Mouse (Mus musculus) adrenal gland, adult 8-10 months (tissue): Measurements from ENCODE around the gene Cacna1d. TPM values are rescaled to one million over a fixed set of nuclear protein-coding genes. Genes with fewer than 3 reads are reported as not detected.

Experiments used
- DNase-seq: peaks from one replicate; pipeline ENCODE4 v3.0.0; 2022
- total RNA-seq, 4 experiments: library from RNA; stranded (reverse); gene quantifications; 2 replicates each; pipeline ENCODE4 v1.2.4; 2022

The Cacna1d gene
- total RNA-seq, 4 experiments from 2014 or later = 11.9 to 40.7 (median 22.2) TPM

- no peak for DNase-seq
These were observed 413.0 kb downstream of the Cacna1d start for GRCm38 (mm10) chr14:30078115-30078808.

GRCm38 (mm10) chr14:30075268-30075887, 415.9 kb downstream of the Cacna1d start:
- DNase-seq = no peak

- no peak for DNase-seq
These were observed 422.7 kb downstream of the Cacna1d start for GRCm38 (mm10) chr14:30068566-30068965.

DNA sequence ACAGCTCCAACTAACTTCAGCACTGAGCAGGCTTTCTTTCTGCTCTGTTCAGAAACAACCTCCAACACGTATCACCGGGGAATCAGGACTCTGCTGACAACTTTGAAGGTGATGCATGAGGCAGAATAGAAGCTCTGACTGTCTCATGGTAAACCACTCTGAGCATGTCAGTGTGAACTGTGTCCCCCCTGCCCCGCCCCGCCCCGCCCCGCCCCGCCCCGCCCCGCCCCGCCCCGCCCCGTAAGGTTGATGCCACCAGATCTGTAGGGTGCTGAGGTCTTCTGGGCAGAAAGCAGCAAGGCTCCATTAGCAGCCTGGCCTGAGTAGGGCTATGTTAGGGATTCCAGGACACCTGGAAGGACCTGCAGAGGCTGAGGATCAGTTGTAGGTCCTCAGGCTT, 424.5 kb downstream of the Cacna1d start:
- DNase-seq = no peak

DNA sequence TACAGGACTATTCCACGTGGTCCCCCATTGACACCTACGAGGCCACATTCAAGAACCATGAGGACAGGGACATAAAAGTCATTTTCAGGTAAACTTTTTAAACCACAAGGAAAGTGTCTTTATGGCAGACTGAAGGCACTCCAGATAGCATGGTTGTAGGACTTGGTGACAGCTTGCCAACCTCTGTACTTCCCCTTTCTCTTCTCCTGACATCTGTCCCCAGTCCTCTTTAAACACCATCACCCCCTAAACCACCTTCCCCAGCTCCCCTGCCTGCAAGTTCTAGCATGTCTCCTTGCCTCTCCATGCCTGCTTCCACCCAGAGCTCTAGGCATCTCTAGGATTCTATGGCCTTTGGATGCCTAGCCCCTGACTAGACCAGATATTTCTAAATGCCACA, 426.4 kb downstream of the Cacna1d start:
- no peak for DNase-seq

DNA sequence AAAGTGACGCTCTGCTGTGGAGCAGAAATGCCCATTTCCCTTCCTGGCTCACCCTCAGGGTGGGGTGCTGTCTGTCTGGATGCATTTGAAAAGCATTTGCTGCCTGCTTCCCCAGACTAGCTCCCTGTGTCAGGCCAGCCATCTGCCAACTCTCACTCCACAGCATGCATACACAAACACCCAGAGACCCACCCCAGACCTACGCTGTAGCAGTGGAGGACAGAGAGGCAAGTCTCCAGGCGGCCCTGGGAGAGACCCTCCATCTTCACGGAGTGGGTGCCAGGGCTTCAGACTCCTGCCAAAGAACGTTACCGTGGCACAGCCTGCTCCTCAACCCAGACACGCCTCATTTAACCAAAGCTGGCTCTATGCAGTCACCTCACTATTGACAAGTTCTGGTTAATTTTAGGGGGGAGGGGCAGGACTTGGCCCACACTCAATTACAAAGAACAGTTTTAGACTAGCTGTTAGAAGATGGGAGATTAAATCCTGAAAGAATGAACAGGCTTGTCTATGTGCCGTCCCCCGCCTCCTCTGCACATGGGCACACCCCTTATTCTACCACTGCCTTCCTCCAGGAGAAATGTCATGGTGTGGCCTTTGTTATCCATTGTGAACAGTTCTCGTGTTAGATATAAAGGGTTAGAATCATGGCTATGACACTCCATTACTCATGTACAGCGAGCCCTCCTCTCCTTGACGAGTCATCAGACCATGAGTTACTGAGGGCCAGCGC, 435.1 kb downstream of the Cacna1d start:
- no peak for DNase-seq

DNA sequence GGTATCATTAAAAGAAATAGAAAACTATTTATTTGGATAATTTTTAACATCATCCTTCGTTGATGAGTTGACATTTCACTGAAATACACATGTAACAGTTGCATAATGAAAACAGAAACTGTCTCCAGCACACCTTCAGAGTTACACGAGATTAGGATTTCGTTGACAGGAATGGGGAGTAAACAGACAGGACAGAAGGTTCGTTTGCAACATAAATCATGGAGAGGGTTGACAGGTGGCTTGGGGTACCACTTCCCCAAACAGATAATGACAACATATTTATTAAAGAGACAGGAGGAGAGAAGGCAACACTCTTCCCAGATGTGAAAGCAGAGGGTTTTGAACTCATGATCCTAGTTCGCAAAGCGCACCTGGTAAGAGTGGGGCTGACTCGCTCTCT, 436.3 kb downstream of the Cacna1d start:
- no peak for DNase-seq

- no peak for DNase-seq
These were observed 441.0 kb downstream of the Cacna1d start for GRCm38 (mm10) chr14:30050280-30050679.

DNA sequence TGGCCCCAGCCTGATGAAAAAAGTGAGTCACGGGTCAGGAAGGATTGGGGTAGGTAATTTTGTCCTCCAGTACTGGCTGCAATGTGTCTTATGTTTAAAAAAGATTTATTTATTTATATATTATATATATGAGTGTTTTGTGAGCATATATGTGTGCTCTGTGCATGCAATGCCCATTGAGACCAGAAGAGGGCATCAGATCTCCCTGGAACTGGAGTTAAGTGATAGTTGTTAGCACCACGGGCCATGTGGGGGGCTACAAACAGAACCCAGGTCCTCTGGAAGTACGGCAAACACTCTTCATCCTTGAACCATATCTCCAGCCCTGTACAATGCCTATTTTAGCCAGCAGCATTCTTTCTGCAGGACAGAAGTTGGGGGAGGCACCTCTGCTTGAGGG, 443.2 kb downstream of the Cacna1d start:
- no peak for DNase-seq

- DNase-seq = no peak
These were observed 444.3 kb downstream of the Cacna1d start for GRCm38 (mm10) chr14:30046976-30047375.

DNA sequence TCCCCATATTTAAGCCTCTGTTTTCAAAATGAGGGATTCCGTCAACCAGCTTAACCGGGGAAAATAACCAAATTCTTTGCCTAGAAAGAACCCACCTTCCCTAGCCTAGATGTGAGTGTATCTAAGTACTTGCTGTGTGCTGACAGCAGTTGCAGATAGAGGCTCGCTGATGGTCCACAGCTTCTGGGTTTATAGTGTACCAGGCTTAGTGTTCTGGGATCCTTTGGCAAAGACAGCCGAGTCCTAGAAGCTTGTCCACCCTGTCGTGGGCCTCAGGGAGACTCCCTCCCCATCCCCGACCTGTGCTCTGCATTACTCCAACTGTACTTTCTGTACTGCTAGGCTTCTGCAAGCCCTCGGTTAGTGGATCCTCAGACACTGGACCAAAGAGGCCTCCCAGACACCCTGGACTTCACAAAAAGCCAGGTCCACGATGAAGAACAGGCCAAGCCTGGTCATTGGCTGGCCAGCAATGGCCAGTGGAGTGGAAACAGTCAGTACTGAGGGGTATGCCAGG, 445.5 kb downstream of the Cacna1d start:
- DNase-seq = no peak

GRCm38 (mm10) chr14:30045239-30045638, 446.0 kb downstream of the Cacna1d start:
- no peak for DNase-seq

DNA sequence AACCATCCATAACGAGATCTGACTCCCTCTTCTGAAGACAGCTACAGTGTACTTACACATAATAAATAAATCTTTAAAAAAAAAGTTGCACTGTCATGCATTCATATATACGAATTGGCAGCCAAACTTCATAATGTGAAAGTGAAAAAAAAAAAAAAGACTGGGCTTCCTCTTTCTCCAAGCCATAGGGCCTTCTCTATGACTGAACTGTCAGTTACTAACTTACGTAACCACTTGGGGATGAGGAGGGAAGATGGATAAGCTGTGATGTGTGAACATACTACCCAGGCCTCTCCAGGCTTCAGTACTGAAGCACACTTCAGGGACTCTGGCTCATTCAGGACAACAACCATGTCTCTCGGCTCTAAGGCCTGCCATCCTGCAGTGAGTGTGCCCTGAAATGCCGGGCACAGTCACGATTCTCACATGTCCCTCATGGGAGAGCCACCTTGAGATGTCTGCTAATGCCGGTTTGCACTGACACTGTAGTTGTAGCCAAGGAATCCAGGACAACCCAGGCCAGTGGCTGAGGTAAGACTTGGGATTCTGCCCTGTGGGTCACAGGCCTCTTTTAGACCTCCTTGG, 447.8 kb downstream of the Cacna1d start:
- DNase-seq = no peak

DNA sequence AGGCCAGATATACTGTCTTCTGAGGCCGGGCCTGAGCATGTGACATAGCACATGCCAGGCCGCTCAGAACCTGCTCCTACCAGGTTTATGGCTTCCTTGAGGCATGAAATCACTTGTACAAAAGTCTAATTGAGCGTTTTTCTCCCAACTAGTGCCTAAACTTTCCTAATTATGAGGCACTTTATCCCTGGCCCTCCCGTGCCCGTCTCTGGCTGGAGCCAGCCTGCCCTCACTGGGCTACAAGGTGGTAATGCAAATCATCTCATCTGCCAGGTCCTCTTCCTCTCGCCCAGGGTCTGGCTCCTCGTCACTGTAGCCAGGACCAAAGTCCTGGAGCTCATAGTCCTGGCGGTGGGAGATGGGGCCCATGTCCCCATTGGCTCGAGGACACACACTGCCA, 449.4 kb downstream of the Cacna1d start:
- no peak for DNase-seq

DNA sequence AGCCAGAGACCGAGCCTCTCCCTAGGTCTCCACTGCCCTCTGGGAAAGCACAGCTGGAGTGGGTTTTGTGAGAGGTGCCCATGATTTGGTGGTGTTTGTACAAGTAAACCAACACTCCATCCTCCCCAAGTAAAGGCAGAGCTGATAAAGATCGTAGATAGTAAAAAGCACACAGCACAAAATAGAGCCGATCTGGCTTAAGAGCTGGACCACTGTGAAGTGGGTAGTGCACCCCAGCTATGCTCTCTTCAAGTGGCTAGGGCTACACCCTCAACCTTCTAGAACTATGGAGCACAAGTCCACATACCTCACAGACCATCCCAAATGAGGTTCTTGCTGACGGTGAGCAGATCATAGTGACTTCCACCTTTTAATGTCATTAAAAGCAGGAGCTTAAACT, 451.8 kb downstream of the Cacna1d start:
- DNase-seq = no peak

- no peak for DNase-seq
These were observed 452.8 kb downstream of the Cacna1d start for GRCm38 (mm10) chr14:30038431-30038830.

DNA sequence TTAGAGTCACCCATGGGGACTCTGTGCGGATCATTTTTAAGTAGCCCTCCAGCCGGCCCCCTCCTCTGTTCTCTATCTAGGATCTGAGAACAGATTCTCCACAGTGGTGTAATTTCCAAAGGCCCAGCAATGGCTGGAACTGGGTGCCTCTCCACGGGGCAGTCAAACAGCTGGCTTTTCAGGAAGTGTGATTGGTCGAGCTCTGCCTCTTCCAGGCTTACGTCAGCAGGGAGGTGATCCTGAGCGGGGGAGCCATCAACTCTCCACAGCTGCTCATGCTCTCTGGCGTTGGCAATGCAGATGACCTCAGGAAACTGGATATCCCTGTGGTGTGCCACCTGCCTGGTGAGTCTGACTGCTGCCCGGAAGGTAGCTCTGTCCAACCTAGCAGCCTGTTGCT, 457.9 kb downstream of the Cacna1d start:
- no peak for DNase-seq

- no peak for DNase-seq
These were observed 463.9 kb downstream of the Cacna1d start for GRCm38 (mm10) chr14:30027378-30027777.

GRCm38 (mm10) chr14:30024387-30024786, 466.9 kb downstream of the Cacna1d start:
- DNase-seq = no peak

DNA sequence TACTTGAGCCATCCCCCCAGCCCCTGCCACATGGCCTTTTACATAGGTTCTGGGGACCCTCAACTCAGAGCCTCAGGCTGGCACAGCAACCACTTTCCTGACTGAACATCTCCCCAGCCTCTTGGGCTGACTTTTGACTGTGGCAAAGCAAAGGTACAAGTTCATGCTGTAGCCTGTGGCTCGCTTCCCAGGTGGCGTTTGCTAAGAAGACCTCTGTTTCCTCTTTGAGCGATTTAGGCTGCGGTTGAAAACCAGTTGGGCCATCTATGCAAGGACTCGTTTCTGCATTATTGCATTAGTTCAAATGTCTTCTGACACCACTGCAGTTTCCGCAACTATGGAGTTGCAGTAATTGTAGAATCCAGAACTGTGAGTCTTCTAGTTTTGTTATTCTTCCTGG, 468.8 kb downstream of the Cacna1d start:
- no peak for DNase-seq

DNA sequence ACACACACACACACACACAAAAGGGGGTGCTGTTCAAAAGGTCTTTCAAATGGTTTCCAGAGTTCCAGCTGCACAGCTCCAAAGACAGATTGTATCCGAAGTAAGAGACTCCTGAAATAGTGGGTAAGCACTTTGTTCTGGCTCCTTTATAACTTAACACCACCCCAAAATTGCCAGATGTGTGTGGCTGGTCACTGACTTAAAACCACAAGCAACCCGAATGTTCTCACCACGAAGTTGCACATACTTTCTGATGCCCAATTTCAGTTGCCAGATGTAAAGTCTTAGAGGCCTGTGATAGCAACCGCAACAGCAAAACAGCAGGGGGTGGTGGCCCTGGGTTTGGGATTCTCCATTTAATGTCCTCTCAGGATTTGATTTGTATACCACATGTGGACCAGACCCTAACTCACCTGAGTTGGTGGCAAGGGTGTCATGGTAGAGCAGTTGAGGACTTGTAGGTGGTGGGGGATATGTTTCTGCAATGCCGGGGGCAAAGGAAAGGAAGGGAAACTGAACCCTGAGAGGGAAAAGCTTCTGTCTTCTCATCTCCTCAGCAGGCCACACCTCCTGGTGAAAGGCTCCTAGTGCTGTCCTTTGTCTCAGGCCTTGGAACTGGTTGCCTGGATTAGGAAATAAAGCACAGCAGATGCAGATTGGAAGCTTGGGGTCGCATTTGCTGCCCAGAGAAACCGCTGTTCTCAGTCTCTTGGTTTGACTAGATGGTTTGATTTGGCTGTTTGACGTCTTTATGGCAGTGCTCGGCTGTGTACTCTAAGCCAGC, 471.3 kb downstream of the Cacna1d start:
- no peak for DNase-seq

DNA sequence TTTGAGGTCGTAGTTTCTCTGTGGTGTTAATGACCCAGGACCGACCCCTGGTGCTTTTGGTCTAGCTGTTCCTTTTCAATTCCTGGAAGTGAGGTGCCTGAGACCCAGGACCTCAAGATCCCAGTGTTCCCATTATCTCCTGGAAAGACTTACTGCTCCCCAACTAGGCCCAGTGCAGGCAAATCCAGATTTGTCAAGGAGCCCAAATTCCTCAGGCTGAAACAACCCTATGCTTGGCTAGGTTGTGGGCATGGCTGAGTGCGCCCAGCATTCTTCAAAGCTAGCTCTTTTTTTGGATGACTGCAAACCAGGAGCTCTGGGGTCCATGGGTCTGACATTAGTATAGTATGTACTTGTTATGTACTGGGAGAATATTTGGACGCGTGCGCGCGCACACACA, 471.9 kb downstream of the Cacna1d start:
- DNase-seq = no peak
